Mouse (Mus musculus) limb, embryonic 14.5 days (tissue): Measurements from ENCODE around the gene 2310022A10Rik. TPM values are rescaled to one million over a fixed set of nuclear protein-coding genes. Genes with fewer than 3 reads are reported as not detected.

Source experiments
- ATAC-seq: fragments of 200-750 bp; cut with Nextera tagmentation; 2 replicates; pipeline ENCODE4 v1.8.0; 2017; ENCODE audit warnings: low read depth, moderate number of reproducible peaks, moderate TSS enrichment; ENCODE audit not compliant: low FRiP score
- DNase-seq: peaks from one replicate; pipeline ENCODE4 v3.0.0-alpha.2; 2015; ENCODE audit warnings: low spot score
- H3K27ac ChIP-seq: fragments of 300-500 bp; sonication (generic); replicated peaks from 2 replicates; pipeline ENCODE4 v1.5.1; 2014; ENCODE audit warnings: low read depth, mild to moderate bottlenecking, low read length, moderate library complexity, mixed read lengths
- H3K27me3 ChIP-seq: fragments of 300-500 bp; sonication (generic); 2 replicates; pipeline ENCODE4 v1.6.1; 2014; ENCODE audit warnings: low read length, mixed read lengths; ENCODE audit not compliant: control insufficient read depth, insufficient read depth
- H3K36me3 ChIP-seq: fragments of 300-500 bp; sonication (generic); 2 replicates; pipeline ENCODE4 v1.6.1; 2014; ENCODE audit warnings: mild to moderate bottlenecking, low read length, moderate library complexity, mixed read lengths; ENCODE audit not compliant: control insufficient read depth, insufficient read depth
- H3K4me1 ChIP-seq: fragments of 300-500 bp; sonication (generic); 2 replicates; pipeline ENCODE4 v1.6.1; 2014; ENCODE audit warnings: antibody characterized with exemption, low read length, mixed read lengths; ENCODE audit not compliant: control insufficient read depth, insufficient read depth
- H3K4me2 ChIP-seq: fragments of 300-500 bp; sonication (generic); replicated peaks from 2 replicates; pipeline ENCODE4 v1.6.1; 2014; ENCODE audit warnings: low read depth, mild to moderate bottlenecking, low read length, moderate library complexity; ENCODE audit not compliant: severe bottlenecking
- H3K4me3 ChIP-seq: fragments of 300-500 bp; sonication (generic); replicated peaks from 2 replicates; pipeline ENCODE4 v1.5.1; 2014; ENCODE audit warnings: low read length
- H3K9ac ChIP-seq: fragments of 300-500 bp; sonication (generic); 2 replicates; pipeline ENCODE4 v1.6.1; 2014; ENCODE audit warnings: mild to moderate bottlenecking, low read depth, low read length, moderate library complexity; ENCODE audit not compliant: severe bottlenecking
- H3K9me3 ChIP-seq: fragments of 300-500 bp; sonication (generic); 2 replicates; pipeline ENCODE4 v1.6.1; 2016; ENCODE audit warnings: low read length; ENCODE audit not compliant: control insufficient read depth
- POLR2A ChIP-seq: fragments of 200-500 bp; IDR thresholded peaks from 2 replicates; pipeline ENCODE4 v1.8.0; 2012; ENCODE audit warnings: inconsistent platforms, mild to moderate bottlenecking, moderate library complexity, borderline replicate concordance; ENCODE audit not compliant: insufficient read depth, insufficient read length; ENCODE audit errors: extremely low read depth
- WGBS: fragments of 180-500 bp; shearing (Covaris S2); extraction: QIAGEN DNeasy Blood & Tissue Kit; methylation state at CpG from one replicate; pipeline ENCODE4 v1.1.7; 2014; 5-methylcytosine and 5-hydroxymethylcytosine counted together
- polyA plus RNA-seq, 2 experiments: library from polyadenylated mRNA; depleted of rRNA in 1 of 2; stranded (reverse) in 1 of 2; unstranded in 1 of 2; fragments of >200 nt; fragmentation: Nextera tagmentation in 1 of 2; extraction: Ambion mirVana in 1 of 2; gene quantifications; 2 replicates each; pipeline versions ENCODE4 v1.2.1 to v1.2.3; 2012 to 2014

The 2310022A10Rik gene
- polyA plus RNA-seq, 2 experiments = 27.4 to 39.8 TPM

GRCm38 (mm10) chr7:27604661-27605348 is 51.8 kb downstream of the 2310022A10Rik start:
- H3K9ac ChIP-seq = no peak overlapping the region
- TF ChIP-seq POLR2A = no peak
- no peak for DNase-seq
- H3K27me3 ChIP-seq = no peaks in the 10 kb centered on the region
- 59% methylated on average over 5 of the region's 5 CpGs for WGBS
- H3K4me2 ChIP-seq = no peak overlapping the region
- no peak for ATAC-seq
- peak overlapping the region; percentile 79; the same call in 1 of the 2 replicates for H3K27ac ChIP-seq
- H3K36me3 ChIP-seq = peaks cover 23% of the 10 kb centered on the region
- H3K4me3 ChIP-seq = no peak overlapping the region
- H3K4me1 ChIP-seq = peaks cover 32% of the 10 kb centered on the region
- no peaks in the 10 kb centered on the region for H3K9me3 ChIP-seq

GRCm38 (mm10) chr7:27605499-27606285 is 52.7 kb downstream of the 2310022A10Rik start:
- H3K9me3 ChIP-seq = no peaks in the 10 kb centered on the region
- no peak for TF ChIP-seq POLR2A
- H3K4me3 ChIP-seq = no peak overlapping the region
- H3K4me2 ChIP-seq = no peak overlapping the region
- peak; percentile 70 for ATAC-seq
- peaks cover 31% of the 10 kb centered on the region for H3K36me3 ChIP-seq
- peak overlapping the region; percentile 31; the same call in 1 of the 2 replicates for H3K9ac ChIP-seq
- H3K27ac ChIP-seq = peak overlapping the region; percentile 79
- H3K27me3 ChIP-seq = no peaks in the 10 kb centered on the region
- no peak for DNase-seq
- 43% methylated on average over 9 of the region's 9 CpGs for WGBS
- peaks cover 32% of the 10 kb centered on the region for H3K4me1 ChIP-seq

- peak overlapping the region; percentile 79 for H3K27ac ChIP-seq
- WGBS = 52% methylated on average over 10 of the region's 10 CpGs
- H3K9ac ChIP-seq = no peak overlapping the region
- no peaks in the 10 kb centered on the region for H3K27me3 ChIP-seq
- H3K4me1 ChIP-seq = peaks cover 28% of the 10 kb centered on the region
- ATAC-seq (no peak), DNase-seq (no peak)
- no peak overlapping the region for H3K4me3 ChIP-seq
- no peak for TF ChIP-seq POLR2A
- H3K36me3 ChIP-seq = peaks cover 35% of the 10 kb centered on the region
- H3K4me2 ChIP-seq = peak overlapping the region; percentile 4; the same call in 1 of the 2 replicates
- H3K9me3 ChIP-seq = no peaks in the 10 kb centered on the region
These were observed 53.6 kb downstream of the 2310022A10Rik start for GRCm38 (mm10) chr7:27606481-27607254.

GRCm38 (mm10) chr7:27607580-27607979 is 54.5 kb downstream of the 2310022A10Rik start:
- Histone ChIP-seq H3K36me3 (peaks cover 35% of the 10 kb centered on the region), H3K9ac (0 out of 2 replicates have a peak overlapping the region, but pooled peaks have one; percentile 7), H3K27me3 (no peaks in the 10 kb centered on the region), H3K4me2 (no peak overlapping the region), H3K4me1 (peaks cover 23% of the 10 kb centered on the region), H3K4me3 (no peak overlapping the region), H3K9me3 (no peaks in the 10 kb centered on the region), H3K27ac (0 out of 2 replicates have a peak overlapping the region, but pooled peaks have one; percentile 26)
- WGBS = 62% methylated on average over 5 of the region's 5 CpGs
- ATAC-seq = 0 out of 2 replicates have a peak, but pooled peaks have one; percentile 13
- DNase-seq = no peak
- no peak for TF ChIP-seq POLR2A

GRCm38 (mm10) chr7:27608130-27608529 is 55.1 kb downstream of the 2310022A10Rik start:
- H3K27ac ChIP-seq = no peak overlapping the region
- WGBS = 91% methylated on average over 3 of the region's 3 CpGs
- no peak overlapping the region for H3K4me3 ChIP-seq
- ATAC-seq (no peak), DNase-seq (no peak)
- no peaks in the 10 kb centered on the region for H3K9me3 ChIP-seq
- H3K27me3 ChIP-seq = no peaks in the 10 kb centered on the region
- H3K36me3 ChIP-seq = peaks cover 35% of the 10 kb centered on the region
- H3K4me1 ChIP-seq = peaks cover 23% of the 10 kb centered on the region
- H3K4me2 ChIP-seq = no peak overlapping the region
- 0 out of 2 replicates have a peak overlapping the region, but pooled peaks have one; percentile 7 for H3K9ac ChIP-seq
- no peak for TF ChIP-seq POLR2A
